Mouse (Mus musculus) mature B cell (primary cell): ENCODE results near the gene Dnajb4.

ENCODE experiments used
- in situ Hi-C: fragments of 300-500 bp; cut with MboI; formaldehyde crosslinking; loops from 2 replicates; pipeline ENCODE4 v1.14.3; 2019

Dnajb4 gene

DNA sequence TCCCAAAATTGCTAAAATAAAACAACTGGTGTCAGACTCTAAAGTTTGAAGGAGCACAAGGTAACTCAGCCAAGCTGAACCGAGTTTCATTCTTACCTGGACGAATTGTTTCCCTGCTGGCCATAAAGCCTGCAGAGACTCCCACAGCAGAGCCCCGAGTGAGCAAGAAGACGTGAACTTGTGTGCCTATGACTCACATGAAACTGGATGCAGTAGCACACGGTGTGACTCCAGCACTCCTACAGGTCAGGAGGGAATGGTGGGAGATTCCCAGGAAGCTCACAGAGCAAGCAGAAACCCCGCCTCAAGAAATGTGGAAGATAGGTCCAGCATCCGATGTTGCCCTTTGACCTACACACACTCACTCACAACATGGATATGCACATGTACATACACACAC, 38.2 kb downstream of the Dnajb4 start:
- in situ Hi-C loops = no loop called here

DNA sequence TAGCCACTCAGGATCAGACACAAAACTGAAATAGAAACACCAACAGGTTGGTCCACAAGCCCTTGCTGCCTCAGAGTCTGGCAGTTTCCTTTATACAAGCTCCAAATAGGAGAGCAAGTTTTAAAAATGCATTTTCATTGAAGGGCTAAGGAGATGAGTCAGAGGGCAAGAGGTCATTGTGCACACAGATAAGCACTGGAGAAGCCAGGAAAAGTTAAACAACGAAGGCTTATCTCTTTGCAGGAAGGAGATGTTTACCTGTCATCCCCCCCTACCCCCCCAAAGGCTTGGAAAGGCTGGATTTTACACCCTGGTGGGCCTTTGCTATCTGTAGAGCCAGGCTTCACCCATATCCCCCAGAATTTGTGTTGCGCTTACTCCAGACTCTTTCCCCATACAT, 38.9 kb downstream of the Dnajb4 start:
- in situ Hi-C loops = no loop called here

DNA sequence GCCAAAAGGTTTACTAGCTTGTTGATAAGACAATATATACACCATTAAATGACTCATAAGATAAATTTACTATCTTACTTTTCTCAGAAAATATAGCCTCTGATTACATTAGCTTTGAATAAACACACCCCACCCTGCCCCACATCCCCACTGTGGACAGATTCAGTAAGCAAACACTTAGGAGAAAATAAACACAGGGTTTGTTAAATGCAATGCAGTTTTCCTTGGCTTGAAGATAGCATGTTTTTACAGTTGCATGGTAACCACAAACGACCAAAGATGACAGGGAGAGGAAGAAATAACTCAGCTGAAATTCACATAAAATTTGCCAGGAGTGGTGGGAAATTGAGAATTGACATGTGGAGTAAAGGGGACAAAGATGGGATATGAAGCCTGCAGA, 39.7 kb downstream of the Dnajb4 start:
- in situ Hi-C loops = no loop called here

DNA sequence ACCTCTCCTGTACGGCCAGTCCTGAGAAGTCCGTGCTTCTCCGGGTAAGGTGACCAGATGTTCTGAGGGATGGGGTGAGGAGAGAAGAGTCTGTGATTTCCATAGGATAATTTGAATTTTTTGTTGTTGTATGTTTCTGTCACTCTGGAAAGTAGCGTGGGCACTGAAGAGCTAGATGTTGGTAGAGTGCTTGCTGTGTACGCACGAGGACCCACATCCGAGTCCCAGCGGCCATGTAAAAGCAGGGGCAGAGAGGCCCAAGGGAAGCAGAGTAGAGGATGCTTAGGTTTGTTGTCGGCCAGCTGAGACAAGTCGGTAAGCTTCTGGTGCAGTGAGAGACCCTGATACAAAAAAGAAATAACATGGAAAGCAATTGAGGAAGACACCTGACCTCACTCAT, 42.1 kb downstream of the Dnajb4 start:
- in situ Hi-C loops = no loop called here

DNA sequence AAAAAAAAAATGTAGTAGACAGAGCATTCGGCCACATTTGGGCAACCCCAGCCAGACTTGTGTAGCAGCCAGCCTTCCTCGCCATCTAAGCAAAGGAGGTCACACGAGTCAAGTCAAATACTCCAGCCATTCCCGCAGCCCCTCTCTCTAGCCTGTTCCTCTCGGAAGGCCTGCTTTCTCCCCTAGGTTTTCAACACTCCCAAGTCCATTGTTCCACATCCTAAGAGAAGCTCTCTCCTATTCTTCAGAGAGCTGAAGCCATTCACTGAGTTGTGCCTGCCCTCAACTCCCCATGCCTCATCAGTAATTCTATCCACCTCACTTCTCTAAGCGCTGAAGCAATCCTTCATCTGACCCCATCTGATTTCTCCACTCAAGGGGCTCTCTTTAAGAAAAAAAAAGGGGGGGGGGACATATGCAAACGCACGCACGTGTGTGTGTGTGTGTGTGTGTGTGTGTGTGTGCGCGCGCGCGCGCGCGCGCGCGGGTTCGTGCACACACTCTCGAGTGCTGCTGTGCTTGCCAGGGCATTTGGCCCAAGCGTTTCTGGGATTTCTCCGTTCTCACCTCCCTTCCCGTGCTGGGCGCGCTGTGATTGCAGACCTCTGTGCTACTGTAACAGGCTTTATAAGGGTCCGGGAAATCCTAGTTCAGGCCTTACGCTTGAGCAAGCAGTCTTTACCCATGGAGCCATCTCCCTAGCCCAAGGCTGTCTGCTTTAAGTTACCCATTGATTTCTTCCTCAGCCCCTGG, 43.2 kb downstream of the Dnajb4 start:
- in situ Hi-C loops = no loop called here

DNA sequence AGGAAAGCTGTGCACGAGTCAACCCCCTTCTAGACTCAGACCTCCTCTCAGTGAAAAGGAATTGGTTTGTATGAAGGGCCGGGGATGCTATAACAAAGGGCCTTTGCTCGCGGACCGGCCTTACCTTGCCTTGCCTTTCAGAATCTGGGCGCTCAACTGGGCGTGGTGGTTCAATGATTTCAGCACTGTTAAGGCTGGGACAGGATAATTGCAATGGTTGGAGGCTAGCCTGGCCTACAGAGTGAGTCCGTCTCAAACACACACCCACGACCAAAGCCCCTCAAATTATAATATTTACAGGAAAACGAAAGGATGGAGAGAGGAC, 44.0 kb downstream of the Dnajb4 start, which contains the start of gene Gipc2:
TSS of gene Gipc2 (minus strand) at position 132 of the 325 bp plus-strand sequence.
- in situ Hi-C loops = no loop called here

DNA sequence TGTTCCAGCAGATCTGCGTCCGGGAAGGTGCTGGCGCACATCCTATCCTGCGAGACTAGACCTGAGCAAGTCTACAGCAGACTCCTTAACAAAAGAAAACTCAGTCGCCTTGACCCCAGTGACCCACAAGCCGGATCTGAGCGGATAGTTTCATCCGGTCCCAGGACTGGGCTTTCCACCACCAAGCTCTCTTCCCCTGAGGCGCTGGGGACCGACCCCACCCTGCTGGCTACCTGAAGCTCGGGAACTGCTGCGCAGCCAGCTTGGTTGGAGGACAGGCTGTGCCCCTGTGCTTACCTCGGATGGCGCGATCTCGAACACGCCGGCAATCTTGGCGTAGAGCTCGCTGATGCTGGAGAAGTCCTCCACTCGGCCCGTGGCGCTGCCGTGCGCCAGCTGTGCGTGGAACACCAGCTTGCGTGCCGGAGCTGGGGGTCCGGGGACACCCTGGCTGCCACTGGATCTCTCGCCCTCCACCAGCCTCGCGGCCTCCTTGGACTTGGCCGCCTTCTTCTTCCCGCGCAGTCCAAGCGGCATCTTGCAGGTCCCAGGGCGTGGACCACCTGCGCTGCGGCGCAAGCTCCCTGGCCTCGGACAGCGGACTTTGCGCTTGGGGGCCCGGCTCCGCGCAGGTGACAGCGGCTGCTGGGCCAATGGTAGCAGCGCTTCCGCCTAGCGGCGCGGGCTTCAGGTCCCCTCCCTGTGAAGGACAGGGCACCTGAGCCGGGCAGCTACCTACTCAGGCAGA, 44.6 kb downstream of the Dnajb4 start:
- in situ Hi-C loops = no loop called here

DNA sequence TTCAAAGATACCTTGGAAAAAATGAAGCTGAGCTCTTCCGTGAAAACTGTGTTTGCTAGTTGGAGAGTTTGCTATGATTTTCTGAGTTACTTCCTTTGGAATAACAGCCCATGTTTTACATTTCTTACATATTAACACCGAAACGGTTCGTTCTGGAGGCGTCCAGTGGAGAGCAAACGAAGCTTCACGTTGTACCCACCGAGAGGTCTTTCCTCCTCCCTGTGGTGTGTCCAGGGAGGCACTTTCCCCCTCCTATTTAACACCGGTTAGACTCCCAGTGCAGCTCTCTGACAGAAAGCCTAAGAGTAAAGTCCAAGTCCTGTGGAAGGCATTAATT, 45.1 kb downstream of the Dnajb4 start:
- in situ Hi-C loops = no loop called here

DNA sequence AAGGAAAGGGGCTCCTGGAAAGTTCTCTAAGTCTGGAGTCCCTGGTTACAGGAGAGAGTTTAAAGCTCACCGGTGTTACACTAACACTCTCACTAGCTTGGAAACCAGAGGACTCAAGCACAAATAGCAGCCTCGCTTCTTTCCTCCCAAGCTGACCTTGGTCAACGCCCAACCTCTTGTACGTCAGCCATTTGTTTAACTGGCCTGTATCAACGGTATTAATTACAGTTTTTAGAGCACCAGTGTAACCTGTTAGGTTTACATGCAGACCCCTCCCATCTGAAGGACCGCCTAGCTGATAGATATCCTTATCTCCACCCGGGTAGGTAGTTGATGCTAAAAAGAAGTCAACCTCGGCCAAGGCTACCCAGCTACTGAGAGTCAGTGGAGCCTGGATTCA, 46.8 kb downstream of the Dnajb4 start:
- in situ Hi-C loops = no loop called here

DNA sequence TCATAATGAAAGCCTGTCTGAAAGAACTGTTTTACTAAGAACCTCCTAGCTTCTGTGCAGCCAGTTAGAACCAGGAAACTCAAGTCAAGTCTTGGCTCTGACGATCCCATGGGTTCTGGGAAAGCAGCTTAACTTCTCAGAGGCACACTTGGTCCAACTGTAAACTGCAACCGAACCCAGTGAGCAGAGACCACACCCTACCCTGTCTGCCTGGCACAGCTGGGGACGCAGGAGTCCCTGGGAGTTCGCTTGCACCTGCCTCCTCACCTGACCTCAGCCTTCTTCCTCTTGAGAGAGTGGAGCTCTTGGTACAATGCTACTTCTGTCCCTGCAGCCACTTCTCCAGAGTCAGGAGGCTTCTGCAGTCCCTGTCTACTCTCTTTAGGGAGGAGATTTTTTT, 49.5 kb downstream of the Dnajb4 start:
- in situ Hi-C loops = no loop called here

DNA sequence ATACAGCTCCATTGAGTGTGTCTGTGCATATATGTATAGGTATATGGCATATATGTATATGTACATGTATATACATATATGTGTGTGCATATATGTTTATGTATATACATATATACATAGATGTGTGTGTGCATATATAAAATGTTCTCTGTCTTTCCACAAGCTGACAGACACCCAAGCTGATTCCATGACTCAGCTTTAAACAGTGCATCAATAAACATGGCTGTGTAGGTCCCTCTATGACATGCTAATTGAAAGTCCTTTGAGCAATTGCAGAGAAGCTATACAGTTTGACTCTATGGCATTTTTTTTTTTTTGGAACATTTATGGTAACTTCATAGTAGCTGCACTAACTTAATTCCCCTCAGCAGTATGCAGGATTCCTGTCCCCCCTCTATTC, 50.8 kb downstream of the Dnajb4 start:
- in situ Hi-C loops = no loop called here

DNA sequence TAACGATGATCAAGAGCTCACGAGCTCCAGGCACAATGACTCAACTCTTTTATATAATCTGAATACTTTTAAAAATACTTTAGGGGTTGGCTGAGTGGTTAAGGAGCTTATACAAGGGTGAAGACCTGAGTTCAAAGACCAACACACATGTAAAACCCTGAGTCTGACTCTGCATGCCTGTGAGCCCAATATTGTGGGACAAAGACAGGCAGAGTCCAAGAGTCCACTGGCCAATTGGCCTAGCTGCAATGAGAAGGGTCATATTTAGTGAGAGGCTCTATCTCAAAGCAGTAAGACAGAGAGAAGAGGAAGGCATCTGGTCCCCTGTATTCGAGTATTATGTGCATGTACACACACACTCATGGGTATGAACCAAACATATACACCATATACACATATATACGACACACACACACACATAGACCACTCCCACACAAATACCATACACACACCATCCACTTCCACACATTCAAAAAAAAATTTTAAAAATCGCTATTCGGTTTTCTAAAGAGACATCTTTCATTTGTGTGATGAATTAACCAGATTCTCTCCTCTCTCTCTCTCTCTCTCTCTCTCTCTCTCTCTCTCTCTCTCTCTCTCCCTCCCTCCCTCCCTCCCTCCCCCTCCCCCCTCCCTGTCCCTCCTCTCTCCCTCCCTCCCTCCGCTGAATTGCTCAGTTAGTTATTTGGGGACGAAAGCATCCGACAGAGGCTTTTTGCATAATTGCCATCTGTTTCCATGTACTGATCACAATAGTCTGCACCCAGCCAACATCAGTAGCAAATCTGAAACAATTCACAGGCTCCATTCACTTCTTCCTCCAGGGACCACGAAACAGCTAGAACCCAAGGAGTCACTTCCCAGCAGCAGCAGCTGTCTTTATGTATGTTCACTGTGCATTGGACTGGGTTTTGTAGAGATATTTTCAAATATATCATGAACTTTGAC, 51.5 kb downstream of the Dnajb4 start:
- in situ Hi-C loops = no loop called here

DNA sequence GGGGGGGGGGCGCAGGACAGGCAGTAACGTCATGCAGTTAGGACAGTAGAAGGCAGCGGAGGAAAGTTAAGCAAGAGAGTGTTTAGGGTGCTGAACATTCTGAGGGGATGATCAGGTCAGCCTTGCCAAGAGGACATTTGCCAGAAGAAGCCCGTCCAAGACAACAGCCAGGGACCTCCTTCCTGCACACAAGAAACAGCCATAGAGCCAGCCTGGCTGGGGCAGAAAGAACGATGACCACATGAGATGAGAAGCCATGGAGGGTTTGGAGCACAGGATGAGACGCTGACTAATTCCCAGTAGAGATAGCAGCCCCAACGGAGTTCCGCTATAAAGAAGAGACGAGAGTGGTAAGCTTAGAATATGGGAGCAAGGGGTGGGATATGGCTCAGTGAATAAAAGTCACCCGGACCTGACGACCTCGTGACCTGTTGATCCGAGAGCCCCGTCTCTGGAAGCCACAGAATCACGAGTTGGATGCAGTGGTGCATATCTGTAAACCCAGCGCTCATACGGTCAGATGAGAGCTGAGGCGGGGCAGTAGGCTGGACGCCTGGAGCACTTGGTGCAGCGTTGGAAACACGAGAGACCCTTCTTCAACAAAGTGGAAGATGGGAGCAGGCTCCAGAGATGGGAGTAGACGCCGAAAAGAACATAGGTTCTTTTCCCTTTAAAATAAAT, 53.1 kb downstream of the Dnajb4 start:
- in situ Hi-C loops = no loop called here

DNA sequence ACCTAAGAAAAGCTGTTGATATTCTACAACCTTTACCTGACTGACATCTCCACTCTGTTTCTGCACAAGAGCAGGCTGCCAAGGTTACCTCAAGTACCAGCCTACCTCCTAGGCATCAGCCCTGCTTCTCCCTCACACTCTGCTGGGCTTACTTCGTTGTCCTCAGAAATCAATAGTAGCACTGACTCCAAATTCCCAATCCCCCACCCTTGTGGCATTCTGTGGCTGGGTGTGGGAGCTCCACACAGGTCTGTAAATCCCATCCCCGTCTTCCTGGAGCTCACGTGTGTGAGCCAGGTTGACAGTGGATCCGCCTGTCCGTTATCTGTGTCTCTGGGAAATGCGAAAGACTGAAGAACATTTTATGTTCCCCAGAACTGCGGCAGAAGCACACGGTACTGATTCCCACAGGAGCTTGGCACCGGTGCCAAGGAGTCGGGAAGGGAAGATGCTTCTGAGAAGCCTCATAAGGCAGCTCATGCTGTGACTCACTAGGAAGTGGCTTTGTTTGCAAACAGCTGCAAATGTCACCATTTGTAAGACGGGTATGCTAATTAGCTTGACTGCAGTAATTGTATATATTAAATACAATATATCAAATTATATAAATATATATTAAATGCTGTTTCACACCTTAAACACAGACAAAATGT, 54.7 kb downstream of the Dnajb4 start:
- in situ Hi-C loops = no loop called here

DNA sequence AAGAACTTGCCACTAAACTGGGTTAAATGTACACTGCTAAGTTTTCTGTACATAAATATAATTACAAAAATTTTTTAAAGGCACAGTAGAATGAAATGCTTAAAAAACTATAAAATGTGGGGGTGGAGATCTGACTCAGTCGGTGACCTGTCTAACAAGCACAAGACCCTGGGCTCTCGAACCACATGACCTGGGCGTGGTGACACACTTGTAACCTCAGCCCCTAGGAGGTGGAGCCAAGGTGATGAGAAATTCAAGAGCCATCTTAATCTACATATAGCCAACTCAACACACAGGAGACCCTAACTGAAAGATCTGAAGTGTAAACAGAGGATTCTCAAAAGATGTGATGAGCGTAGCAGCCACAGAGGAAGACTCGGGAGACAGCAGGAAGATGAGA, 56.0 kb downstream of the Dnajb4 start:
- in situ Hi-C loops = no loop called here

DNA sequence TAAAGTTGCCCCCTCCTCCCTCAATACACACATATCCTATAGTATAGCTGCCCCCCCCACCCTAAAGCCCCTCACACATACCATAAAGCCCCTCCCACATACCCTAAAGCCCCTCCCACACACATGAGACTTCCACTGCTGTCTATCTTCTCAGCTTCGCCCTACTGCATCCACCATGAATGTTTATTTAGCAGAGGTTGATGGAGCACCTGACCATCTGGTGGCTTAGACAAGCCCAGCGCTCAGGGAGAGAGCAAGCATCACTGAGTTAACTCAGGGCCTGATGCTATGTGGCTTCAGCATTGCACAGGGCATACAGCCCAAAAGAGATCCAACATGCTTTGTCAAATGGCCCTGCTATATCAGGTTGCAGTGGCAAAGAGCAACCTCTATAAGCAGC, 57.0 kb downstream of the Dnajb4 start:
- in situ Hi-C loops = no loop called here

DNA sequence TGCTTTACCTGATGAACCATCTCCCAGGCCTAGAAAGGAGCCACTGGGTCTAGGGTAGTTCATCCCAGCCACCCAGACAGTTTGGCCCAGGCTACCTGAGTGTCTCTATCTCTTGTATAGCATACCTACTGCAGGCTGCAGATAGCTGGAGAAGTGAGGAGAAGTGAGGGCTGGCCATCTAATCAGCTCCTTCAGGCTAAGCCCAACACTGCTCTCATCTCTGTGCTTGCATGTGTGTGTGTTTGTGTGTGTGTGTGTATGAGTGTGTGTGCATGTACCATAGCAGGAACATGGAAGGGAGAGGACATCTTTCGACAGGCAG, 57.7 kb downstream of the Dnajb4 start:
- in situ Hi-C loops = no loop called here

DNA sequence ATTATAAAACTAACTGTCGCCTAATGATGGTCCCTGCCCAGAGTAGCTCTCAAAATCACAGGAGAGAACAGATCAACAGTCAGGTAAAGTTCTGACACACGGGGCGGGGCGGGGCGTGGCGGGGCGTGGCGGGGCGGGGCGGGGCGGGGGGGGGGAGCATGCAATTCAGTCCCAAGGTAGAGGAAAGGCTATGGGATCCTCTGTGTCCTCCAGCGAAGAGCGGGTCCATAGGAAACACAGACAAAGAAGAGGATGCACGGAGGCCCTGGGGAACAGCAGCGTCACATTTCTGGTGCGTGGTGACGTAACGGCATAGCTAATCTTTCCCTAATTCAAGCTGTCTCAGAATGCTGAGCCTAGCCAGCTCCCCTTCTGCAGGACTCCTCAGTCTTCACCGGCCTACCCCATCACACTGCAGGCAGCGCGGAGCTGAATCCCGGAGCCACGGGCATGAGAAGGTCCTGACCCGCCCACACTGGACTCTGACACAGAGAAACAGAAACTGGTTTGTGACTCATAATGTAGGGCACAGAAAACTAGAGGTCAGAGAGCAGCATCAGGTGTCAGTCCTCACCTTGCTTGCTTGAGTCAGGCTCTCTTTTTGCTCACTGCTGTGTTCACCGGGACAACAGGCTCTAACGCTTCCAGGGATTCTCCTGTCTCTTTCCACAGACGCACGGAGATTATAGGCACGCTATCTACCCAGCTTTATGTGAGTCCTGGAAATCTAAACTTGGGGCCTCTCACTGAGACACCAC, 58.2 kb downstream of the Dnajb4 start:
- in situ Hi-C loops = no loop called here

DNA sequence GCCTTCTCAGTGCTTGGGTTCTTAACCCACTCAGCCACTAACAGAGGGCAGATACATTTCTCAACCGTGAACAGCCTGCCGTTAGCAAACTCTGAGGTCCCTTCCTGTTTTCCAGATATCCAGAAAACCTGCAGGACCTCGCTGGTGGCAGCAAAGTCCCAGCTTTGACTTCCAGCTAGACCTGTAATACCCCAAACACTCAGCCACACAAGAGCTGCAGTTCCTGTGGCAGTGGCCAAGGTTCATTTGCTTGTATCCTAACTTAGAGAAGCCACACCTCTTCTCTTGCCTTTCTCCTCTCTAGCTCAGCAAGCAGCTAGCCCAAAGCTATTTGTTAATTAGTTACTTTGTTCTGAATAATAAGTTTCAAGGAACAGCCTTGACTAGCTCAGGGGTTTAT, 60.2 kb downstream of the Dnajb4 start:
- in situ Hi-C loops = no loop called here

DNA sequence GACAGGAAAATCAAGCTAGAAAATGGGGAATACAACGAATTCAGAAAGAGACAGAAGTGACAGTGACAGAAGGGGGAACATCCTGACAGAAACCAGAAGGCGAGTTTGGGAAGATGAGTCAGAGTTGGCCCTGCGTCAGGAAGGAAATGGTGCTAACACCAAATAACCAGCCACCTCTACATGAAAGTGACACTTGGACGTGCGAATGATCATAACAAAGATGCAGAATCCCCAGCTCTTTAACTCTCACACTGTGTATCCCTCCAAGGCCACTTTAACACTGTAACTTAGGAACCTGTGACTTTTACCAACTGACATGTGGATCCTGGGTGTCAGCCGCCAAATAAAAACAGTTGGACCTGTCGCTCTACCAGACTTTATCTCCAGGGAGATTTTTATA, 60.7 kb downstream of the Dnajb4 start:
- in situ Hi-C loops = no loop called here
